Mouse (Mus musculus) midbrain, postnatal 0 days (tissue): ENCODE measurements at regions not wholly inside any gene's neighbourhood (a gene's known extent, or its start where the extent isn't known, plus 50 kb on each side); places are given as distances from the start of the nearest gene placed in this dataset.

Source experiments
- ATAC-seq: fragments of 200-750 bp; cut with Nextera tagmentation; 2 replicates; pipeline ENCODE4 v1.8.0; 2017; ENCODE audit warnings: moderate number of reproducible peaks, mild to moderate bottlenecking, moderate TSS enrichment, moderate library complexity; ENCODE audit not compliant: low FRiP score
- DNase-seq: peaks from one replicate; pipeline ENCODE4 v3.0.0-alpha.2; 2015; ENCODE audit warnings: low spot score
- H3K27ac ChIP-seq: fragments of 300-500 bp; sonication (generic); 2 replicates; pipeline ENCODE4 v1.5.1; 2014; ENCODE audit warnings: low read depth, mild to moderate bottlenecking, low read length, mixed read lengths
- H3K27me3 ChIP-seq: fragments of 300-500 bp; sonication (generic); 2 replicates; pipeline ENCODE4 v1.6.1; 2014; ENCODE audit warnings: low read length, control low read depth, mixed read lengths; ENCODE audit not compliant: insufficient read depth
- H3K36me3 ChIP-seq: fragments of 300-500 bp; sonication (generic); 2 replicates; pipeline ENCODE4 v1.6.1; 2014; ENCODE audit warnings: low read length, control low read depth, mixed read lengths; ENCODE audit not compliant: insufficient read depth
- H3K4me1 ChIP-seq: fragments of 300-500 bp; sonication (generic); 2 replicates; pipeline ENCODE4 v1.6.1; 2014; ENCODE audit warnings: mild to moderate bottlenecking, control low read depth, antibody characterized with exemption, low read length, mixed read lengths; ENCODE audit not compliant: insufficient read depth
- H3K4me2 ChIP-seq: fragments of 300-500 bp; sonication (generic); 2 replicates; pipeline ENCODE4 v1.6.1; 2014; ENCODE audit warnings: low read depth, mild to moderate bottlenecking, low read length, mixed read lengths; ENCODE audit not compliant: poor library complexity, severe bottlenecking
- H3K4me3 ChIP-seq: fragments of 300-500 bp; sonication (generic); 2 replicates; pipeline ENCODE4 v1.5.1; 2014; ENCODE audit warnings: low read depth, mild to moderate bottlenecking, low read length, moderate library complexity
- H3K9ac ChIP-seq: fragments of 300-500 bp; sonication (generic); replicated peaks from 2 replicates; pipeline ENCODE4 v1.6.1; 2014; ENCODE audit warnings: mild to moderate bottlenecking, low read length, moderate library complexity, mixed read lengths; ENCODE audit not compliant: poor library complexity, severe bottlenecking
- H3K9me3 ChIP-seq: fragments of 300-500 bp; sonication (generic); 2 replicates; pipeline ENCODE4 v1.6.1; 2016; ENCODE audit warnings: low read length, control low read depth
- CTCF ChIP-seq: IDR thresholded peaks from 2 replicates; pipeline ENCODE4 v1.5.1; 2016; ENCODE audit warnings: antibody characterized with exemption, mild to moderate bottlenecking
- WGBS: fragments of 180-500 bp; shearing (Covaris S2); extraction: QIAGEN DNeasy Blood & Tissue Kit; methylation state at CpG from one replicate; pipeline ENCODE4 v1.1.7; 2014; 5-methylcytosine and 5-hydroxymethylcytosine counted together

DNA sequence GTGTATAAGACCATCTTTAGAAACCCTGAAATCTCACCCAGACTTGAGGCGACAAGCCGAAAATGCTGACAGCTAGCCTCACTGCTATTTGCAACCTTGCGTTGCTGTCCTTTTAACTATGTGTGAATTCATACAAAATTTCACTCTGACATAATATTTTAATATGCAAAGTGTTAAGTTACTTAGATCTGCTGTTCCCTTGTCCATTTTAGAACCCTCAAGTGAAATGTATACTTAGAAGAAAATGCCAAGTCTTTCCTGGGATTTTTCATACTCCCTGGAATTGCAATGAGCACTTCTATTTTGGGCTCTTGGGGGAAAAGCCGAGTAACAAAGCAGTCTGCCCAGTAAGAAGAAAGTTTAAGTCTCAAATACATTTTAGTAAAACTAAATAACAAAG is 150.0 kb upstream of the Cttnbp2 start:
- Histone ChIP-seq H3K27ac (no peak overlapping the region), H3K27me3 (no peaks in the 10 kb centered on the region), H3K4me3 (no peak overlapping the region), H3K36me3 (no peaks in the 10 kb centered on the region), H3K9ac (no peak overlapping the region), H3K4me1 (no peaks in the 10 kb centered on the region), H3K4me2 (no peak overlapping the region), H3K9me3 (no peaks in the 10 kb centered on the region)
- DNase-seq (no peak), ATAC-seq (no peak)
- no peak for TF ChIP-seq CTCF
- WGBS = 87% methylated on average over 4 of the region's 4 CpGs

DNA sequence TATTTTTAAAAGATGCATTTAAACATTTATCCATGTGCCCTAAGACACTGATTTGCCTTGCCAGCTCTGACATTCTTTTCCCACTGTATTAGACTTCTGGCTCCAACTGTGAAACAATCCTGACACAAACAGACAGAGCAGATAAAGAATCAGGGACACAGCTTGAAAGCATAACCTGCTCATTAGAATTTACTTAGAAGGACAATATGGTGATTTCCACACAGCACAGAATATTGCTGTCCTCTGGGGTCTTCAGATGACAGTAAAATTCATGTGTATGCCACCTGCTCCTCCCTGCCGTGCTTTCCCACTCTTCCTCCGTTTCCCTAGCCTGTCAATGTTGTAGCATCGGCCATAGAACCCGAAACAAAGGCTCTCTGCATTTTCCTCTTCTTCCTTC is 151.3 kb upstream of the Cttnbp2 start:
- 54% methylated on average over 4 of the region's 4 CpGs for WGBS
- no peak overlapping the region for H3K4me2 ChIP-seq

DNA sequence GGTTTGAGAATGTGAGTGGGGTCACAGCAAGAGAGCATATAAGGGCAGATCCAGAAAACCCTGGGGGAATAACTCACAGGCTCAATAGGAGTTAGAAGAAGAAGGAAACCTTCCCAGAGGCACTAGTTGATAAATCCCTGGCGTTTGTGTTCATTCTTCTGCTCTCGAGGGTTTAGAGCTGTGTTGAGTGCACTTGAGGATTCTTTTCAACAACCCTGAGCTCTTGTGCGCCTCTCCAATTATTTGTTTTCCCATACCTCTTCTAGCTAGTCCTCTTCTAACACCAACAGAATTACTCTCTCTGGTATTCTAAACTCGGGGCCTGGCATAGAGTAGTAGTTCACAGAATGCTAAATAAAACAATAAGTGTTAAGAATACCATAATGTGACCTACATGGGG is 151.9 kb upstream of the Cttnbp2 start:
- Histone ChIP-seq H3K36me3 (no peaks in the 10 kb centered on the region), H3K4me3 (no peak overlapping the region), H3K9ac (no peak overlapping the region), H3K27ac (no peak overlapping the region), H3K4me2 (no peak overlapping the region), H3K27me3 (no peaks in the 10 kb centered on the region), H3K9me3 (no peaks in the 10 kb centered on the region), H3K4me1 (no peaks in the 10 kb centered on the region)
- 74% methylated on average over 4 of the region's 4 CpGs for WGBS
- DNase-seq = no peak
- ATAC-seq = no peak
- no peak for TF ChIP-seq CTCF

More for the DNA sequence above, 151.3 kb upstream of the Cttnbp2 start:
- no peak overlapping the region for H3K4me3 ChIP-seq
- no peak for TF ChIP-seq CTCF
- H3K27ac ChIP-seq = no peak overlapping the region
- no peaks in the 10 kb centered on the region for H3K36me3 ChIP-seq
- no peak overlapping the region for H3K9ac ChIP-seq
- no peaks in the 10 kb centered on the region for H3K4me1 ChIP-seq
- no peak for ATAC-seq
- no peak for DNase-seq
- H3K27me3 ChIP-seq = no peaks in the 10 kb centered on the region
- H3K9me3 ChIP-seq = no peaks in the 10 kb centered on the region

DNA sequence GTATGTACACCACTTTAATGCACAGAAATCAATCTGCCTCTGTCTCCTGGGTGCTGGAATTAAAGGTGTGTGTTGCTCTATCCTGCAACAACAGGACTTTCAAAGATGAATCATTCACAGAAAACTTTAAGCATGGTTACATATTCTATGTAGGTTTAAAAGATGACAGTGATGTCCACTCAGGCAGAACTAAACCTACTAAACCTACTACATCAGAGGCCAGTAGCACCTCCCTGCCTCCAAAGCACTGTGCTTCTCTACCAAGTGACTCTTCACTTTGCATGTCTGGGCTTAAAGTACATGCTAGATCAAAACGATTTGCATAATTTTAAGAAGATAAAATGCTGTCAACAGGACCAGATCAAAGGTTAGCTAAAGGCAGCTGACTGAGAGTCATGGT is 156.0 kb upstream of the Cttnbp2 start:
- H3K4me3 ChIP-seq = no peak overlapping the region
- H3K36me3 ChIP-seq = no peaks in the 10 kb centered on the region
- H3K27me3 ChIP-seq = no peaks in the 10 kb centered on the region
- ATAC-seq (no peak), DNase-seq (no peak)
- no peaks in the 10 kb centered on the region for H3K4me1 ChIP-seq
- no peak overlapping the region for H3K4me2 ChIP-seq
- TF ChIP-seq CTCF = no peak
- no peaks in the 10 kb centered on the region for H3K9me3 ChIP-seq
- WGBS = 93% methylated on average over 1 of the region's 1 CpGs
- no peak overlapping the region for H3K9ac ChIP-seq
- no peak overlapping the region for H3K27ac ChIP-seq

DNA sequence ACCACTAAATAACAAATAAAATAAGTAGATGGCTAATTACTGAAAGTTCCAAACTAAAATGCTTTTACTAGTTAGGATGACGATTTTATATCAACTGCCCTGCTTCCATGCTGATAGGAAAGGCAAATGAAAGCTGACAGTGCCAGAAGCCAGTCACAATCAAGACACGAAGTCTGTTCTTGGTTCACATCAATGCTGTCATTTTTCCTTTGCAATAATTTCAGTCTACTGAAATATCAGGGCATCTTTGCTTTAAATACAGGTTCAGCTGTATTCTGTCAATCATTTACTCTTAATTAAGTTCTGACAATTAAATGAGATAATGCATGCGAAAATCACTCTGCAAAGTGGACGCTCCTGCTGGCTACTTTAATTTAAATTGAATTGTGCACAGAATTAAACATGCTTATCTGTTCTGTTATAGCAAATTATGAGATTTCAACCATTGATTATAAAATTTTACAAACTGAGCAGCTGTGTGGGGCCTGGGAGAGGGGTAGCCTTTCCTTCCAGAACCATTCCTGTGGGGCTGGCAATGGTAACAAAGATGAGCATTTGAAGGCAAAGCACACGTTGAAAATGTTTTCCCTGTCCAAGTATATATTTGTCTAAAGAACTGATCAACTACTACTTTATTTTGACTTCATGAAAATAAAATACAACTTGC is 160.1 kb upstream of the Cttnbp2 start:
- H3K9ac ChIP-seq = no peak overlapping the region
- H3K27me3 ChIP-seq = no peaks in the 10 kb centered on the region
- DNase-seq (no peak), ATAC-seq (no peak)
- H3K27ac ChIP-seq = no peak overlapping the region
- 59% methylated on average over 5 of the region's 5 CpGs for WGBS
- no peaks in the 10 kb centered on the region for H3K4me1 ChIP-seq
- no peak for TF ChIP-seq CTCF
- H3K4me3 ChIP-seq = no peak overlapping the region
- H3K4me2 ChIP-seq = no peak overlapping the region
- H3K36me3 ChIP-seq = no peaks in the 10 kb centered on the region
- no peaks in the 10 kb centered on the region for H3K9me3 ChIP-seq

DNA sequence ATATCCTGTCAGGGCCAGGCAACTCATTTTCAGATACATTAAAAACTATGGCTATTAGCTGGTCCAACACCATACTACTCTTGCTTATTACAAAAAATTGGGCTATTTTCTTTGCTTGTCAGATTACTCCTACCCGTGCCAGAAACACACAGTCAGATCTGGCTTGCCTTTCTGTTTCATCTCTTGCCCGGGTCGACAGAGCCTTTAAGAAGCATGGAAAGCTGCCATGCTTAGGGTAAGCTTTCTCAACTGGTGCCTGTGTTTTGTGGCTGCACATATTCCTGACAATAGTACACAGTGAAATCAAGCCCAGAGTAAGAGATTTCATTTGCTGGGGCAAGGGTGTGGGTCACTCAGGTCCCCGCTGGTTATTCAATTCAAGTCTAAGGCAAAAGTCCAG is 162.5 kb upstream of the Cttnbp2 start:
- H3K27ac ChIP-seq = no peak overlapping the region
- H3K9me3 ChIP-seq = no peaks in the 10 kb centered on the region
- H3K4me1 ChIP-seq = no peaks in the 10 kb centered on the region
- TF ChIP-seq CTCF = no peak
- 0 out of 2 replicates have a peak, but pooled peaks have one; percentile 27 for ATAC-seq
- 79% methylated on average over 4 of the region's 4 CpGs for WGBS
- no peaks in the 10 kb centered on the region for H3K27me3 ChIP-seq
- peak; percentile 20 for DNase-seq
- H3K4me3 ChIP-seq = no peak overlapping the region
- no peak overlapping the region for H3K9ac ChIP-seq
- H3K4me2 ChIP-seq = no peak overlapping the region
- no peaks in the 10 kb centered on the region for H3K36me3 ChIP-seq
